Mouse (Mus musculus): ENCODE data around the gene Gm37240.
"Not testable (repeated sequence)": the region's sequence is repeated elsewhere in the genome, so short reads cannot be mapped to it uniquely, and the experiment has no call there.

The Gm37240 gene

DNA sequence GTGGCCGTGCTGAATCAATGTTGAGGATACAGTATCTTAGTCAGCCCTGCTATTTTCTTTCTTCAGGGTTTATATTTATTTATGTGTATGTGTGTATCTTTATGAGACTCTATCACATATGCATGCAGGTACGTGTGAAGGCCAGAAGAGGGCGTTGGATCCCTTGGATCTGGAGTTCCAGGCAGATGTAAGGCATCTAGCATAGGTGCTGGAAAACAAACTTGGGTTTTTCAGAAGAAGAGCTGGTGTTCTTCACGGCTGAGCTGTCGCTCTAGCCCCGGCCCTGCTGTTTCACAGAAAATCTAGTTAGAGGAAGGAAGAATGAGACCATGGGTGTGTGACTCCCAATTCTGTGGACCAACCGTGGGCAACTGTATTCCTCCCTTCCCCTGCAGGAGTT, 1229.3 kb downstream of the Gm37240 start:
- intact Hi-C loops (cut with DNase I): no loop called here

DNA sequence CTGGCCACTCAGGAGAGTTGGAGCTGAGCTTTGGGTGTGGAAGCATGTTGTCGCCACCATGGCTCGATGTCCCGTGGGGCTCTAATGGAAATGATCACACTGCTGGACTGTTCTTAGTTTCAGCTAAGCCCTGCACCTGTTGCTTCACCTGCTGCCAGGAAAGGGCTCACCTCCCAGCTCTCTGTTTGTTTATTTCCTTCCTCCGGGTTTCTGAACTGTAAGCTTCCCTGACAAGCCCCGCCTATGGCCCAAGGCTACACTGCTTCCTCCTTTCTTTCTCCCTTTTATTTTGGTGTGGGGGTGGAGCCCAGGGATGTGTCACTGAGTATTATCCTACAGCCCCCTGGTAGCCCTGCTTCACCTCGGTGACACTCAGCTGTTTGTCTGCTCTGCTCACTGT, 1230.1 kb downstream of the Gm37240 start:
- intact Hi-C loops (cut with DNase I): no loop called here

DNA sequence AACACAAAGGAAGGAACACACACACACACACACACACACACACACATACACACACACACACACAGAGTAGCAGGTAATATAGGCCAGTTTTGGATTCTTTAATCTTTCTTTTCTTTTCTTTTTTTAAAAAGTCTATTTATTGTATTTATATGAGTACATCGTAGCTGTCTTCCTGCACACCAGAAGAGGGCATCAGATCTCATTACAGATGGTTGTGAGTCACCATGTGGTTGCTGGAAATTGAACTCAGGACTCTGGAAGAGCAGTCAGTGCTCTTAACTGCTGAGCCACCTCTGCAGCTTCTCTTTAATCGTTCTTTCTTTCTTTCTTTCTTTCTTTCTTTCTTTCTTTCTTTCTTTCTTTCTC, 1231.5 kb downstream of the Gm37240 start:
- intact Hi-C loops (cut with DNase I): not testable (repeated sequence)

DNA sequence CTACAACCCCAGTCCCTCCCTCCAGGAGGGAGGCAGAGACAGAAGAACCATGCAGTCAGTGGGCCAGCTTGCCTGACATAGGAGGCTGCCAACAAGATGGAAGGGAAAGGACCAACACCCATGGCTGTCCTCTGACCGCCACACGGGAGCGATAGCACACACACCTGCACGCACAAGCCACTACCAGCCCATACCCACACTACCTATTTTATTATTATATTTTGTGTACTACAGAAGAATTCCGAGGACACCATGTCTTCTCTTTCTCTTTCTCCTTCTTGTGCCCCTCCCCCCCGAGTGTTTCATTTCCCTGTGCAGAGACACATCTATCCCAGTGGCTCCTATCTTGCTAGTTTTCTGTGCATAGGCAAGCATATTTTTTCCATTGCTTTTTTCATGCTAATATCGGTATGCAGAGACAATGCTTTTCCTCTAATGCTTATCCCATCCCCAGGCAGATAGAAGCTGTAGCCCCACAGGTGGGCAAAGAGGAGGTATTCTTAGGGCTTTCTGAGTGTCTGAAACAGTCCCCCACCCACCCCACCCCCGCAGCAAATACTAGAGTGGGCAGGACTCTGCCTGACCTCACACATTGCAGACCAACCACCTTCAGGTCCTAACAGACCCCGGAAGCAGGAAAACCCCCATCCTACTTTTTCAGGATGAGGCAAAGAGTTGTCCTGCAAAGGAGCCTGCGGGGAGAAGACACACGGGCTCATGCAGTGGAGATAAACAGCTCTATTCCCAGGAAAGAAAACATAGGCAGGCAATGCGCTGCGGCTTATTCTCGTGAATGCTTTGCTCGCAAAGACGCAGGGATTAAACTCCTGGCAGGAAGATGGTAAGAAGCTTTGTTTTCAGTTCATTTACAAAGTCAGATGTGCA, 1232.2 kb downstream of the Gm37240 start:
- intact Hi-C loops (cut with DNase I): no loop called here

DNA sequence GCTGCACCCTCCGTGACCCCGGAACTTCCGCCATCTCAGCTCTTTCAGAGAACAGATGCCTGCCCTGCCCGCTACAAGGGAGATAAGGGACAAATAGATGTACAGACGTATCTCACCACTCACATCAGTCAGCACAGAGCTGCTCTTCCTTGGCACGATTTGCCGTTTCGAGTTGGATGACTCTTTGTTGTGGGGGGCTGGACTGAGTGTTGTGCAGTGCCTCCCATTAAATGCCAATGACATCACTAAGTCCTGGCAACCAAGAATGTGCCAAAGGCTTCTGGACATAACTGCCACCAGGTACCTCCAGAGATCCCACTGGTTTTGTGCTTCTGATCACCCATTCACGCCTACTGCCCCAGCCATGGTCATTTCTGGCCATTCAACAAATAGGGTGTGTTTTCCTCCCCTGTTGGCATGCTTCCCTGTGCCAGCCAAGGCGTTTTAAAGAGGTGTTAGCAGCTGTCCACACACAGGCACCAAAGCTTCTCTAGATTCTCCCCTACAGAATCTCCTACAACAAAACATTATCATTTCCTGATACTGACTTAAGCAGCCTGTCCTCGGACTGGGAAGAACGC, 1233.0 kb downstream of the Gm37240 start:
- intact Hi-C loops (cut with DNase I): no loop called here

DNA sequence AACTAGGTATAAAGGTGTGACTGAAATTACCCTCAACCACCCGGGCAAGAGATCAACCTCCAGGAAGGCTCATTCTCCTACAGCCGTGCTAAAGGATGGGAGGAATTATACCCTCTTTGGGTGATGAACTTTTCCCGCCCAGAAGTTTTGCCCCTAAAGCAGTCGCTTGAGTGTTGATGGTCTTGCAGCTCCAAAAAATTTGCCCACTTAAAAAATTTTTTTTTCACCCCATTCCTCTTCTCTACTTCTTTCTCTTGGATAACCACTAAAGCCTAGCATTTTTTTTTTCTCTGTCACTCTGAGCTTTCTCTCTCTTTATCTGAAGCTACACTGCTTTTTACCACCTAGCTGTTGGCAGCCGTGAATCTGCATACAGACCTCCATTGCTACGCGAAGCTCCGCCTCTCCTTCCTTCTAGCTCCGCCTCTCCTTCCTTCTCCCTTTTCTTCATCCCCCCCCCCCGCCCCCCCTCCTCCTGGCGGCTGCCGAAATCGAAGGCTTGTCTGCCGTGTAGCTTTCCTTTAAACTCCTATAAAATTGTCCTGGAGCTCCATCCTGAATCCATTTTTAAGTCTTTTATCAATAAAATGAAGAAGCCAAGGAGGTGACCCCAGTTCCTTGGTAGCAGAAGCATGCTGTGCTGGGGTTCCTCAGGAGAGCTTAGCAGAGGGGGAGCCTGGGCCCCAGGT, 1233.6 kb downstream of the Gm37240 start:
- intact Hi-C loops (cut with DNase I): no loop called here

DNA sequence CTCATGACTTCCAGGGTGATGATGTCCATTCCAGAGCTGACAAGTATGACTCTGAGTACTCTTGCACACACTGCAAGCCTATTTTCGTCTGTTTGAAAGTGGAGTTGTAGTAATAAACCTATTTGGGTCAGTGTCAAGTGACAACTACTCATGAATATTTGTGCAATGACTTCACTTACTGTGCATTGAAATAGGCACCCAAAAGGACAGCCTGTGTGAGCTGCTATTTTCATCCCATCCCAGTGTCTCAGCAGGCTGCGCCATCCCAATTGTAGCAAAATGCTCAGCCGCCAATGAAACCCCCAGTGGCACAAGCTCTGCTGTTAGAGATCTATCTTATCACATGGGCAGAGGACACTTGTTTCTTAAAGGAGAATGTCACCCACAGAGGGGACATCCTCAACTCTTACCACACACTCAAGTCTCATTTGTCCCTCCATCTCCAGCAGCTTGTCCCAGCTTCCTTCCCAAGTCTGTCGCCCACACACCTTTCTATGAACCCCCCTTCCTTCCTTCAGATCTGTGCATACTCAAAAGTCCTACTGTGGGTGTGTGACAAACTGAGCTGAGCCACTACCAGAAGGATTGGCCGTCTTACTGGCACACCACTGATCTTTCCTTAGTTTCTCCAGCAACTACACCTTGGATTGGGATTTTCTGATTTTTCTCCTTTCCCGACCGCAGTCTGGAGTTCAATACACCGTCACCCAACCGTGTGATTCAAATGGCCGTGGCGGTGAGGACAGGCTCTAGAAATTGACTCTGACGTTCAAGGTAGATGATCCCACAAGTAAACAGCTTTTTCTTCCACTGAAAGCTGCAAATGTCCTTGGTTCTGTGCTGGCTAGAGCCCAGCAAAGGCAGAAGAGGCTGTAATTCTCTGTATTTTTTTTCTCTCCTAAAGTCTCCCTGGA, 1234.4 kb downstream of the Gm37240 start:
- intact Hi-C loops (cut with DNase I): no loop called here

DNA sequence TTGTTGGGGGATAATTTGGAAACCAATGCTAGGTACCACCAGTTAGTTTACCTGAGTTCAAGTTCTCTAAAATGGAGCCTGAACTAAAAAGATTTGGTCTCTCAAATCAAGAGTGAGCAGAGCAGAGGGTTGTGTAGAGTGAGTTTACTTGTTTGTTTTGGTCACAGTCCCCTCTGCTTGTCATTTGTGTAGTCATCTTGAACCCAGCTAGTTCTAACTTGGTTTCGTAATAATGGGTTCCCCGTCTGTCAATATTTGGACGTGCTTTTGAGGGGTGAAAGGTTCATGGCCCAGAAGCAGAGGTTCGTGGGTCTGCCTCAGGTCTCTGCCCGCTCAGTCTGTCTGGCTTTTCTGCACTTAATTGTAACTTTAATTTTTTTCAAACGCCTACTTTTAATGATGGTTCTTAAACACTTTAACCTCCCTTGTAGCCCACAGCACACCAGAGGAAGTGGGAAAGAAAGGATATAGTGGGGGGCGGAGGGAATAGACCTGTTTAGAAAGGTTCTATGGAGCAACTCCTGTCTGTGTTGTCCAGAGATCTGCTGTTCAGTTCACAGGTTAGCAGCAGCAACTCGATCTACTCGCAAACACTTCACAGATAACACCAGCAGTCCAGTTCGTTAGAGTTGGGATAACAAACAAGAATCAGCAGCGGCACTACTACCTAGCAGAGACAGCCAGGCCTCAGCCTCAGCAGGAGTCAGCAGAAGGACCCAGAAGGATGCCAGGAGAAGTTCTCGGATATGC, 1237.6 kb downstream of the Gm37240 start:
- intact Hi-C loops (cut with DNase I): no loop called here

DNA sequence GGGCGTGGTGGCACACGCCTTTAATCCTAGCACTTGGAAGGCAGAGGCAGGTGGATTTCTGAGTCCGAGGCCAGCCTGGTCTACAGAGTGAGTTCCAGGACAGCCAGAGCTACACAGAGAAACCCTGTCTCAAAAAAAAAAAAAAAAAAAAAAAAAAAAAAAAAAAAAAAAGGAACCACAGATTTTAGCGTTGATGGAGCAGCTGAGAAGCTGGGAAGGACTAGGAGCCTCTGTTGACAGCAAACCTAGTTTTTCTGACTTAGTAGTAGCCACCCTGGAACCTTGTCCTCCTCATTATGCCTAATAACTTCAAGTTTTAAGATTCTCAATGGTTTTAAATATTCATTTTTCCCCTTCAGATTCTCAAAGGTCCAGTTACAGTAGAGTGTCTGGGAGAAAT, 1239.2 kb downstream of the Gm37240 start:
- intact Hi-C loops (cut with DNase I): not testable (repeated sequence)

DNA sequence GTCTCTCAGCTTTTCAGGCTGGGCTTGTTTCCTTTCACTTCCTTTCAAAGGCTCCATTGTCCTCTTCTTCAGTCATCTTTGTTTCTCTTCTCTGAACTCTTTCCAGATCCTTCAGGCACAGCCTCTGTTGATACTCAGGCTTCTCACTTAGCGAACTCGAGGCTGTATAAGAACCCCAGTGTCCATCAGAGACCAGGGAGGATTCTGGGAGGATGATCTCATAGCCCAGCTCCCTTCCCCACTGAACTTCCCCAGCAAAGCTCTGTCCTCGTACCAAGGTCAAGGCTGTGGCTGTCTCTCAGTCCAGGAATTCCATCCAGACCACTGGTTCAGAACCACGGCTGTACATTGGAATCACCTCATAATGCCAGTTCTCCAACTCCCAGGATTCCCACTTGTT, 1239.7 kb downstream of the Gm37240 start:
- intact Hi-C loops (cut with DNase I): no loop called here

DNA sequence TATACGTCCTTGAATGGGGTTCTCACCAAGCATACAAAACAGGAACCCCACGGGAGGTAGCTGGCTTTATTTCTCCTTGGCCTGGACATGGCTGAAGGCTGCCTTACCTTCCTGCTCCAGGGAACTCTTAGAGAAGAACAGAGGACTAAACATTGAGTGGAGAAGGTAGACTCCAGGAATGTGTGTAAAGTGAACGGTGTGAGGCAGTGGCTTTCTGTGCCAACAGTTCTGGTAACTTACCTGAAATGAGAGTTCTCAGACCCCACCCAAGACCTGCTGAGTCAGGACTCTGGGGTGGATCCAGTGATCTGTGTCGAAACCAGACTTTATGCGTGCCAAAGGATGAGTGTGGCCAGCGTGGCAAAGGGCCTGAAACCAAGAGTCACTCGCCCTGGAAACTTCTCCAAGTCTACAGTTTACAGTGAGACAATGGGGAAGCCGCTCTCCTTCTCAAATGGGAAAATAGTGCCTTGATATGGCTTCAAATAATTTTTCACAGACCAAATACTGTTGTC, 1240.9 kb downstream of the Gm37240 start:
- intact Hi-C loops (cut with DNase I): no loop called here

DNA sequence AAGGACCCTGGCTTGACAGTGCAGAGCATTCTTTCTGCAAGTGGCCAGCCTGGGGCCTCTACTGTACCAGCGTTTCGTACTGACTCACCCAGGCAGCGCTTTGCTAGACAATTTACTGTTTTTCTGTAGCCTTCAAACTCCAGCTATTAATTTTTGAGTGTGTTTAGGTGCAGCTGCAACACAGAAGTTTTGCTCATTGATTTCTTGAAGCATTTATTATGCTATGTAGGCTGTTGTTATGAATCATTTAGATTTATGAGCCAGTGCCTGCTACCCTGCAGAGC, 1241.4 kb downstream of the Gm37240 start:
- intact Hi-C loops (cut with DNase I): no loop called here

DNA sequence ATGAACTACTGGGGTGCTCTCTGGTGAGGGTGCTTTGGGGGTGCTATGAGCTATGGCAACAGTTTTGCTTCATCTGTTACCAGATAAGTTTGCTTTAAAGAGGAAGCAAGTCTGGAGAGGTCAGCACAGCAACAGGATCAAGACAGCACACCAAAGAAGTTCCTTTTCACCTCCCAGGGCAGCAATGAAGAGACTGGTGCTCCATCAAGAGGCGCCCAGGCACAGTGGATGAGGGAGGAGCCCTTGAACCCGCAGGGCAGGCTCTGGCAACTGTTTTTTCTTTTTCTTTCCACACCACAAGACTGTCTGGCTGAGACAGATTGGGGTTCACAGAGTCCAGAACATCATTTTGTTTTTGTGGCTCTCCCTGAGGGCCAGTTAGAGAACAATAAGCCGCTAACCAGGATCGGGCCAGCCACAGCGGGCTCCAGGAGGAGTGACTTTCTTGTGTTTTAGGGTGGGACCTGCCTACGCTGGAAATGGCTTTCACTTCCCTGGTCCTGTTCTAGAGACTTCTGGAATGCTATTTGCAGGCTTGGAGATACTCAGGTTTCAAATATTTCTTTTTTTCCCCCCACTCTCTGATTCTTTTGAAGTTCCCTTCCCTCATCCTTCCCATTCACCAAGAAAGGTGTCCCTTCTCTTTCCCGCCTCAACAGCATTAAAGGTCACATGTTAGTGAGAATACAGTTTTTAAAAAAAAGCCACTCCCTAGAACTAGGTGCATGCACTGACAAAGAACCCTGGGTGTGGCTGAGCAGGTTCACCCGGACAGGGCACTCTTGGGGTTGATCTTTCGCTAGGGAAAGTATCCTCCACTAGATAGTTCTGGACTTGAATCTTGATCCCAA, 1241.9 kb downstream of the Gm37240 start:
- intact Hi-C loops (cut with DNase I): no loop called here

DNA sequence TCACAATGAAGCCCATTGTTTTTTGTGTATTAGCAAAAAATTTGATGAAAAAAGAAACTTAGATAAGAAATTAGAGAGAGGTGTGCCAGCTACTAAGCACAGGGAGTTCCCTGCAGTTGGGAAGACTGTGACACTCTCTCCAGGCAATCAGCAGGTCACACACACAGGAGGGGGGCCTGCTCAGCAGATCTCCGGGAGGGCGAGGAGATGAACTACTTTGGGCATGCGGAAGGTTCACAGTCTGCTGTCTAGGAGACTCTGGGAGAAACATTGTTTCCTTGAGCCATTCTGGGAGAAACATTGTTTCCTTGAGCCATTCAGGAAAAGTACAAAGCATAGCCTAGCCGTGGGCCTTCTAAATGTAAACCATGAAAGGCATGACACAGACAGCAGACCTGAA, 1244.4 kb downstream of the Gm37240 start:
- intact Hi-C loops (cut with DNase I): no loop called here

DNA sequence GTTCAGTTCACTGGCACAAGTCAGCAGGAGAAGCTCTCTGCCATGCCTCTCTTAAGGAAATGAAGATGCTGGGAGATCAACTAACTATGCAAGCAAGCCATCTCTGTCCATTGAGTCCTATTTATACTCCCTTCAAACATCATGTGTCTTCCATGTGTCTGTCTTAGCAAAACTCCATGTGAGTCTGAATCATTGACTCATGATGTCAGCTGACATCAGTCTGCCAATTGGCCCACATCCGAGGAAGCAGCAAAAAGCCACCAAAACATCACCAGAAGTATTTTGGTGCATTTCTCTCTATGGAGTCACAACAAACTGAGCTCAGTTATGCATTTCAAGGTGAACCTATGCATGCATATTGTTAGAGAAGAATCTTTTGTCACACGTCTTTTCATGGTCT, 1245.9 kb downstream of the Gm37240 start:
- intact Hi-C loops (cut with DNase I): no loop called here

DNA sequence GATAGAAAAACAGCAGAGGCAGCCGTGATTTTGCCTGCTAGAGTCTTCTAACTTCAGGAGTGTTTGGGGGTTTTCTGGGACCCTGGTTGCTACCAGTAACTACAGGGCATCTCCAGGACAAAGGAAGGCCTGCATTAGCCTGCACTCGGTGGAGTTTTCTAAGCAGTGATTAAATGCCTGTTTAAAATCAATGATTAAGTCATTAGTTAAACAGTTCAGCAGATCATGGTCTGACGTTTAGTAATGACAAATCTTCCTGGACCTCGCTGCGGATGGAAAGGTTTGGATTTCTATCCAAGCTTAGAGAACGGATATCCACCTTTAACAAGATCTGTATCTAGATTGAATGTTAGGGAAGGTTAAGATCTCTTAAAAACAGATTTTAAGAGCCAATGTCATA, 1246.8 kb downstream of the Gm37240 start:
- intact Hi-C loops (cut with DNase I): no loop called here

DNA sequence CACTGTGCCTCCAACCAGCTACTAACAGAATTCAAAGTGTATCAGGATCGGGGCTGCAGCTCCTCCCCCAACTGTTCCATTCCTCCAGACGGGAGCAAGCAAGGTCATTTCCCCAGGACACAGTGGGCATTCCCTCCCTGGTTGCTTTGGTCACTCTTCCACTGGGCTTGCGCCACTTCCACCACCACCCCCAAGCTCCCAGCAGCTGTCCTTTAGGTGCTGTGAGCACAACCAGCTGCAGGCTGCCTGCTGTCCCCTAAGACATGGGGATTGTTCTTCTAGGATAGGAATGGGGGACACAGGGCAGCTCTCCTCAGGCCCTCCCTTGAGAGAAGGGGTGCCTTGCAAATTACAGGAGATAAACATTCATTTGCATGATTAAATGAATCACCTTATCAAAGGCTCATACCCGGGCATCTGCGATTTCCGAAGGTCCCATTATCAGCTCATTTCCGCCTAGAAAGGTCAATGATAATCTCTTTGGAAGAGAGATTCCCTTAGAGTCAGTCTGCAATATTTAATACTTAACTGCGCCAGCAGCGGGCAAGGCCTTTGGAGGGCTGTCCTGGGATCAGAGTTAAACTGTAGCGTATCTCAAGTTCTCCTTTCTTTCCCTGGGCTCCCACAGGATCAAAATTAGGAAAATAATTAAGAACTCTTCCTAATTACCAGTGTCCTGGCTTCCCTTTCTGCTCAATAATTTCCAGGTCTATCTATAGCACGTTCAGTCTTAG, 1247.4 kb downstream of the Gm37240 start:
- intact Hi-C loops (cut with DNase I): no loop called here

DNA sequence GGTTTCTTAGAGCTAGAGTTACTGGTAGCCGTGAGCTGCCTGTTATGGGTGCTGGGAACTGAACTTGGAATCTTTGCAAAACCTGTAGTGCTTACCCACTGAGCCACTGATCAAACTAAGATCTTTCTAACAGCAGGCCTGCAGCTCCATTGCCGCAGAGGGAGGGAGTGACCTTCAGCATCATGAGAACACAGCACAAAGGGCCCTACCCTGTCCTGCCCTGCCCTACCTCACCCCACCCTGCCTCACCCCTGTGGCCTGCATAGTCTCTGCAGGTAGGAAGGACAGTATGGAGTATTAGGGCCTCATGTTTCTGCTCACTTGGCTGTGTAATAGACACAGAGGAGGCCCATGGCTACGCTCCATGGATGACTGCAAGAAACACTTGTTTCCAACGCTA, 1248.5 kb downstream of the Gm37240 start:
- intact Hi-C loops (cut with DNase I): no loop called here
